Mouse (Mus musculus) adrenal gland, adult 18-20 months (tissue): ENCODE results near the gene Olfr1302. TPM values are rescaled to one million over a fixed set of nuclear protein-coding genes. Genes with fewer than 3 reads are reported as not detected.

Source experiments
- DNase-seq, 2 experiments: peaks; one replicate each; pipeline ENCODE4 v3.0.0; 2021 to 2022; ENCODE audit warnings: low spot score in 2 of 2
- long read RNA-seq, 2 experiments: library from polyadenylated mRNA; stranded (forward); transcript quantifications; one replicate each; pipeline ENCODE4 v2.0.0; 2021
- total RNA-seq, 2 experiments: library from RNA; stranded (reverse); gene quantifications; 1 replicate in 1 of 2; 2 replicates in 1 of 2; pipeline ENCODE4 v1.2.3; 2021

Gene Olfr1302
- total RNA-seq = not detected
- long read RNA-seq, experiment 1 = 0 reads
- long read RNA-seq, experiment 2 = 0 reads

GRCm38 (mm10) chr2:111777129-111777528, at the start of gene Olfr1302:
Gene Olfr1302 (plus strand): TSS chr2:111777429.
- no peak for DNase-seq

- DNase-seq = no peak
These were observed 26.5 kb upstream of the Olfr1302 start, which contains the start of gene Olfr1301 for GRCm38 (mm10) chr2:111750706-111751105. Gene Olfr1301 (plus strand): TSS chr2:111751006.

GRCm38 (mm10) chr2:111812936-111813335, 35.7 kb downstream of the Olfr1302 start:
- peak in 1 of 2 experiments; percentile 3 for DNase-seq

- DNase-seq = no peak
These were observed 43.0 kb downstream of the Olfr1302 start, which contains the start of gene Olfr1303 for GRCm38 (mm10) chr2:111820240-111820639. Gene Olfr1303 (minus strand): TSS chr2:111820340.

Other genes starting within 250 kb of the Olfr1302 start
- not detected for gene Olfr1294, start 237.1 kb upstream of the Olfr1302 start, total RNA-seq
- gene Olfr1295, start 207.7 kb upstream of the Olfr1302 start, total RNA-seq = not detected
- gene Olfr1297, start 150.9 kb upstream of the Olfr1302 start, total RNA-seq = not detected
- gene Olfr1298, start 128.2 kb upstream of the Olfr1302 start, total RNA-seq = not detected
- gene Olfr1299, start 116.0 kb upstream of the Olfr1302 start, total RNA-seq = not detected
- gene Olfr1301, start 26.4 kb upstream of the Olfr1302 start, total RNA-seq = not detected
- gene Olfr1303, start 42.9 kb downstream of the Olfr1302 start, total RNA-seq = not detected
- not detected for gene Olfr1305, start 99.7 kb downstream of the Olfr1302 start, total RNA-seq
- gene Olfr1306, start 138.8 kb downstream of the Olfr1302 start, total RNA-seq = not detected
- gene Olfr1307, start 172.0 kb downstream of the Olfr1302 start, total RNA-seq = not detected
- gene Olfr1308, start 187.5 kb downstream of the Olfr1302 start, total RNA-seq = not detected
- not detected for gene Olfr1309, start 212.9 kb downstream of the Olfr1302 start, total RNA-seq
- not detected for gene Olfr1310, start 235.3 kb downstream of the Olfr1302 start, total RNA-seq
- not detected for gene Olfr1311, start 247.0 kb downstream of the Olfr1302 start, total RNA-seq